Mouse (Mus musculus): ENCODE data around the gene Slc4a1.

Slc4a1 gene

DNA sequence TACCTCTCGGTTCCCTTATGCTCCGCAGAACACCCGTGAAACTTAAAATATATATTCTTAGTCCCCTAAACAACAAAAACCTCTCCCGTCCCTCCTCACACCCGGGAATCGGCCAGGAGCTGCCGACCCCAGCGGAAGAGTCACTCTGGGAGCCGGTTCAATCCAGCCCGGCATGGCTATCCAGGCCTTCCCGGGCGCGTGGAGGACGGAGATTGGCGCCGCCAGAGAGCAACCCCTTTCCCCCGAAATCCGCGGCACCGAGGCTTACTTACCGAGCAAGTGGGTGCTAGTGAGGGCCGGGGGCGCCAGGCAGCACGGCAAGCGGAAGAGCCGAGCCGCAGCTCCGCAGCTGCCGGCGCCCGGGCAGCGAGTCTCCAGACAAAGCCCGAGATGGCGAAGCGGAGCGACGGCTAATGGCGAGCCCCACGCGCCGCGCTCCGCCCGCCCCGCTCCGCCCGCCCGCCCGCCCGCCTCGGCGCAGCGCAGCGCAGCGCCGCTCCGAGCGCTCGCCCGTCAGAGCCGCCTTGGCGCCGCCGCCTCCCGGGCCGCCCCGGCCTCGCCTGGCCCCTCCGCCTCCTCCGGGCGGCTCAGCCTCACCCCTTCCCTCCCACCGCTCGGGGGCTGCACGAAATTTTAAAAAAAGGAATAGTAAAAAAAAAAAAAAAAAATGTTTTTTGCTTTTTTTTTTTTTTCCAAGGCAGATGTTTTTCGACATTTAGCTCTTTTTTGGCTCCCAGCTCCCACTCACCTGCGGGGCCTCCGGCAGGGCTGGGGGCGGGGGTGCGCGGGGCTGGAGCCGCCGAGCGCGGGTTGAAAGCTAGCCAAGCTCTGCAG is 47.2 kb downstream of the Slc4a1 start:
- DNase-seq = peak; percentile 64

DNA sequence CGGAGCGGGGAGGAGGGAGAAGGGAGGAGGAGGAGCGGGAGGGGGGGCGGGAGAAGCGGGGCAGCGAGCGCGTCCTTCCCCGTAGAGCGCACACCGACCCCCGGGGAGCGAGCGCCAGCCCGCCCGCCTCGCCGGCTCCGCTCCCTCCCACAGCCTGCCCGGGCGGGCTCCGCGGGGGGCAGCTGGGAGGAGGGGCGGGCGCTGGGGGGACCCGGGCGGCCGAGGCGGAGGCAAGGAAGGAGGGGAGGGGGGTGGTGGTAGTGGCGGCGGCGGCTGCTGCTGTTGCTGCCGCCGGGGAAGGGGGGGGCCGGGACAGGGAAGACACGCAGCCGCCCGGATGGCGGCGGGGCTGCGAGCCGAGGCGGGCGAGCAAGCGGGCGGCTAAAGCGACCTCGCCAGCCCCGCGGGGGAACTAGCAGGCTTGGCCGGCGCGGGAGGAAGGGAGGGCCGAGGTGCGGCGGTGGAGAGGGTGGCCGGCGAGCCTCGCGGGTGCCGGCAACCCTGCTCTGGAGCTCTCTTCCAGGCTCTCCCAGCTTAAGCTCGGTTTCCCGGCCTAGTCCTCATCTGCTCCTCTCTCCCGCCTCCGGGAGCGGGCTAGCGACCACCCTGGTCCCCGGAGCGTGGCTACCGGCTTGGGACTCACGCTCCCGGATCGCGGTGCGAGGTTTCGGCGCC is 48.0 kb downstream of the Slc4a1 start:
- no peak for DNase-seq

- DNase-seq = peak; percentile 74
Measured at GRCm38 (mm10) chr11:102317298-102317900, 48.6 kb downstream of the Slc4a1 start.

- DNase-seq = peak; percentile 87
Measured at GRCm38 (mm10) chr11:102316572-102317297, 49.3 kb downstream of the Slc4a1 start.

- DNase-seq = no peak
Measured at GRCm38 (mm10) chr11:102315690-102316571, 50.1 kb downstream of the Slc4a1 start.

- no peak for DNase-seq
Measured at GRCm38 (mm10) chr11:102314321-102314720, 51.7 kb downstream of the Slc4a1 start.

GRCm38 (mm10) chr11:102312586-102312985 is 53.4 kb downstream of the Slc4a1 start:
- no peak for DNase-seq

- no peak for DNase-seq
Measured at GRCm38 (mm10) chr11:102311966-102312365, 54.0 kb downstream of the Slc4a1 start.

DNA sequence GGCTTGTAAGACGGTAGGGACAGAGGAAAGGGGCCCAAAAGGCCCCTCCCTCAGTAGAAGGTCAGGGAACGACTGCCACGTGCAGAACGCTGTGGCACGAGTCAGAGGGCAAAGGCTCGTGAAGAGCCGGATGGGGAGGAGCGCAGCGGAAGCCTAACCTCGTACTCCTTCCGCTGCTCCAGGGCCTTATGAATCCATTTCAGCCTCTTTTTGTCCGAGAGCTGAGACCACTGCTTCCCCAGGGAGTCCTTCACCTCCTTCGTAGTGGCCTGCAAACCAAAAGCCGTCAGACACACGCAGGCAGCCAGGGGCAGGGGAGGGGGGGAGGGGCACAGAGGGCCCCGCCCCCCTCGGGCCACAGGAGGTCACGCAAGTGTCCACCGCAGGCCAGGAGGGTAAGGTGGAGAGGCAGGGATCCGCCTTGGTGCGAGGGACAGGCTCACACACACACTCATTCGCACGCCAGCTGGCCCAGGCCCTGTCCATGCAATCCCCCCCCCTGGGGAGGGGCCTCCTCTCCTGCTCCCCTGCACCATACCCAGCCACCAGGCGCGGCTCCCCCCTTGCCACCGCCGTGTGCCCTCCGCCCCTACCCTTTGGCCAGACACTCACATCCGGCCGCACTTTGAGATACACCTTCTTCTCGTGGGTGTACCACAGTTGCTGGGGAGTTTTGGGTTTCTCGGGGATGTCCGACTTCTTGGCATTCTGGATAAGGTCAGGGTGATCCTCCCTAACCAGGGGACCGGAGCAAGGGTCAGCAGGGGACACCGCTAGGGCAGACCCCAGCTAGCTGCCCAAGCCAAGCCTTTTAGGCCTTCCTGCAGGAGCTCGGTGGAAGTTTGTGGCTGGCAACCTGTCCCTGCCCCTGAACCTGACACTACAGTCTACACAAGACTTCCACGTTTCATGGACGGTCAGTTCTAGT is 55.0 kb downstream of the Slc4a1 start:
- no peak for DNase-seq

- DNase-seq = no peak
Measured at GRCm38 (mm10) chr11:102309821-102310617, 56.0 kb downstream of the Slc4a1 start.

- DNase-seq = peak; percentile 96
Measured at GRCm38 (mm10) chr11:102308979-102309378, 57.0 kb downstream of the Slc4a1 start.

GRCm38 (mm10) chr11:102308104-102308503 is 57.9 kb downstream of the Slc4a1 start:
- no peak for DNase-seq

- DNase-seq = no peak
Measured at GRCm38 (mm10) chr11:102305359-102305758, 60.6 kb downstream of the Slc4a1 start.

- DNase-seq = no peak
Measured at GRCm38 (mm10) chr11:102304141-102304540, 61.9 kb downstream of the Slc4a1 start.

GRCm38 (mm10) chr11:102299839-102300238 is 66.2 kb downstream of the Slc4a1 start:
- no peak for DNase-seq
